Mouse (Mus musculus) left cerebral cortex, adult 2 months (tissue): Measurements from ENCODE around the gene Gm128. TPM values are rescaled to one million over a fixed set of nuclear protein-coding genes. Genes with fewer than 3 reads are reported as not detected.

Experiments used
- DNase-seq, 2 experiments: peaks; one replicate each; pipeline ENCODE4 v3.0.0; 2021 to 2022; ENCODE audit warnings: low spot score in 2 of 2, mixed read lengths in 1 of 2; ENCODE audit errors: extremely low spot score in 1 of 2
- H3K27ac ChIP-seq: fragments of 200-600 bp; 2 replicates; pipeline ENCODE4 v1.8.1; 2022
- H3K4me3 ChIP-seq: fragments of 200-600 bp; 2 replicates; pipeline ENCODE4 v1.8.1; 2022
- CTCF ChIP-seq: fragments of 200-600 bp; IDR thresholded peaks from 2 replicates; pipeline ENCODE4 v1.8.1; 2022; ENCODE audit warnings: antibody characterized with exemption, mild to moderate bottlenecking, moderate library complexity
- intact Hi-C: fragments of 180-260 bp; cut with DNase I; formaldehyde crosslinking; loops from one replicate; pipeline ENCODE4 v1.15.1; 2025
- total RNA-seq, 2 experiments: library from RNA; stranded (reverse); gene quantifications; 2 replicates each; pipeline ENCODE4 v1.2.3; 2021

Gene Gm128
- total RNA-seq, 2 experiments from 2014 or later: 0.20 to 0.61 TPM

GRCm38 (mm10) chr3:95208286-95208685, 33.1 kb downstream of the Gm128 start:
- no peak for TF ChIP-seq CTCF
- intact Hi-C loops: no loop called here
- no peak overlapping the region for H3K27ac ChIP-seq

GRCm38 (mm10) chr3:95203880-95204279, 37.5 kb downstream of the Gm128 start:
- DNase-seq: no peak
- peak overlapping the region; percentile 13; the same call in 1 of the 2 replicates for H3K27ac ChIP-seq
- intact Hi-C loops: no loop called here
- no peak for TF ChIP-seq CTCF
- H3K4me3 ChIP-seq: no peak overlapping the region

More at GRCm38 (mm10) chr3:95208286-95208685, 33.1 kb downstream of the Gm128 start:
- H3K4me3 ChIP-seq: no peak overlapping the region
- no peak for DNase-seq

GRCm38 (mm10) chr3:95200562-95200961, 40.8 kb downstream of the Gm128 start:
- intact Hi-C loops: loop anchor here (2.0 kb wide), 1 partner anchor 18 kb away; no protein-coding TSS in a partner anchor
- no peak for DNase-seq
- Histone ChIP-seq H3K4me3 (no peak overlapping the region), H3K27ac (no peak overlapping the region)
- no peak for TF ChIP-seq CTCF

- TF ChIP-seq CTCF: no peak
- Histone ChIP-seq H3K27ac (no peak overlapping the region), H3K4me3 (no peak overlapping the region)
- intact Hi-C loops: loop anchor here (2.0 kb wide), 1 partner anchor 17 kb away; no protein-coding TSS in a partner anchor
- DNase-seq: no peak
Observed at GRCm38 (mm10) chr3:95200132-95200531, 41.3 kb downstream of the Gm128 start.

GRCm38 (mm10) chr3:95199101-95199500, 42.3 kb downstream of the Gm128 start:
- no peak for DNase-seq
- no peak for TF ChIP-seq CTCF
- no peak overlapping the region for H3K27ac ChIP-seq
- H3K4me3 ChIP-seq: no peak overlapping the region
- intact Hi-C loops: no loop called here

- H3K4me3 ChIP-seq: no peak overlapping the region
- intact Hi-C loops: no loop called here
- no peak for TF ChIP-seq CTCF
- DNase-seq: no peak
- no peak overlapping the region for H3K27ac ChIP-seq
Observed at GRCm38 (mm10) chr3:95195772-95196171, 45.6 kb downstream of the Gm128 start.

- TF ChIP-seq CTCF: no peak
- no peak overlapping the region for H3K4me3 ChIP-seq
- intact Hi-C loops: no loop called here
- no peak overlapping the region for H3K27ac ChIP-seq
- DNase-seq: no peak
Observed at GRCm38 (mm10) chr3:95194721-95195135, 46.7 kb downstream of the Gm128 start.

Other genes with a start within 250 kb of the Gm128 start
- gene Zfp687, start 226.2 kb downstream of the Gm128 start, total RNA-seq: 10 to 100 TPM; 23.1 to 25.9 TPM
- gene Psmd4, start 199.0 kb downstream of the Gm128 start, total RNA-seq: 100 to 1,000 TPM; 156 to 164 TPM
- gene Pip5k1a, start 134.7 kb downstream of the Gm128 start, total RNA-seq: 10 to 100 TPM; 58.2 to 58.5 TPM
- 10 to 100 TPM; 42.1 to 43.1 TPM for gene Vps72, start 130.6 kb downstream of the Gm128 start, total RNA-seq
- under 1 TPM in 1 of 2 experiments, not detected in 1; 0.82 TPM for gene Tmod4, start 117.1 kb downstream of the Gm128 start, total RNA-seq
- 10 to 100 TPM; 45.6 to 49.7 TPM for gene Scnm1, start 107.6 kb downstream of the Gm128 start, total RNA-seq
- gene Lysmd1, start 107.5 kb downstream of the Gm128 start, total RNA-seq: 10 to 100 TPM; 13.5 to 16.1 TPM
- gene Tnfaip8l2, start 99.2 kb downstream of the Gm128 start, total RNA-seq: 1 to 10 TPM; 2.5 to 2.6 TPM
- gene Sema6c, start 81.1 kb downstream of the Gm128 start, total RNA-seq: 10 to 100 TPM; 24.8 to 26.5 TPM
- gene Gabpb2, start 23.7 kb downstream of the Gm128 start, total RNA-seq: 10 to 100 TPM; 10.9 to 11.8 TPM
- 10 to 100 TPM; 67.5 to 70.3 TPM for gene Cdc42se1, start 12.9 kb downstream of the Gm128 start, total RNA-seq
- gene Mllt11, start 9.4 kb downstream of the Gm128 start, total RNA-seq: 100 to 1,000 TPM; 272 to 277 TPM
- under 1 TPM; 0.61 to 0.87 TPM for gene Bnipl, start 9.6 kb upstream of the Gm128 start, total RNA-seq
- 10 to 100 TPM; 19.9 to 21.5 TPM for gene Mindy1, start 39.7 kb upstream of the Gm128 start, total RNA-seq
- gene Prune1, start 40.5 kb upstream of the Gm128 start, total RNA-seq: 10 to 100 TPM; 22.1 to 23.5 TPM
- under 1 TPM; 0.61 to 1.00 TPM for gene Anxa9, start 65.6 kb upstream of the Gm128 start, total RNA-seq
- 10 to 100 TPM; 37.4 to 42.2 TPM for gene Cers2, start 73.2 kb upstream of the Gm128 start, total RNA-seq
- gene Setdb1, start 115.6 kb upstream of the Gm128 start, total RNA-seq: 10 to 100 TPM; 35.7 to 37.2 TPM
- gene 4930558C23Rik, start 161.2 kb upstream of the Gm128 start, total RNA-seq: not detected
- 10 to 100 TPM; 39.1 to 43.3 TPM for gene Arnt, start 192.8 kb upstream of the Gm128 start, total RNA-seq